Mouse (Mus musculus) liver, embryonic 14.5 days (tissue): ENCODE results near the gene Hccs. TPM values are rescaled to one million over a fixed set of nuclear protein-coding genes. Genes with fewer than 3 reads are reported as not detected.

Experiments
- ATAC-seq: fragments of 200-750 bp; cut with Nextera tagmentation; 2 replicates; pipeline ENCODE4 v1.8.0; 2017; ENCODE audit warnings: moderate number of reproducible peaks, mild to moderate bottlenecking, moderate library complexity; ENCODE audit not compliant: insufficient read depth
- DNase-seq, 3 experiments: peaks; one replicate each; pipeline ENCODE4 v3.0.0-alpha.2; 2012 to 2013; ENCODE audit warnings: low read depth in 3 of 3, low spot score in 3 of 3
- H3K27ac ChIP-seq: fragments of 300-500 bp; sonication (generic); 2 replicates; pipeline ENCODE4 v1.5.1; 2014; ENCODE audit warnings: moderate library complexity, mild to moderate bottlenecking, control low read depth, inconsistent platforms
- H3K27me3 ChIP-seq: fragments of 300-500 bp; sonication (generic); 2 replicates; pipeline ENCODE4 v1.6.1; 2014; ENCODE audit warnings: mild to moderate bottlenecking, low read length, moderate library complexity; ENCODE audit not compliant: control insufficient read depth, insufficient read depth
- H3K36me3 ChIP-seq: fragments of 300-500 bp; sonication (generic); replicated peaks from 2 replicates; pipeline ENCODE4 v1.6.1; 2014; ENCODE audit warnings: low read depth; ENCODE audit not compliant: control insufficient read depth, insufficient read depth
- H3K4me1 ChIP-seq, 2 experiments: fragments of 200-500 bp in 1 of 2; fragments of 300-500 bp in 1 of 2; sonication (generic) in 1 of 2; replicated peaks; 2 replicates each; pipeline ENCODE4 v1.6.1; 2012 to 2014; ENCODE audit warnings: antibody characterized with exemption in 1 of 2, inconsistent platforms in 1 of 2, low read length in 1 of 2; ENCODE audit not compliant: control insufficient read depth in 2 of 2, insufficient read depth in 2 of 2
- H3K4me2 ChIP-seq: fragments of 300-500 bp; sonication (generic); 2 replicates; pipeline ENCODE4 v1.6.1; 2014; ENCODE audit warnings: low read depth, mild to moderate bottlenecking, control low read depth, moderate library complexity
- H3K4me3 ChIP-seq, 2 experiments: fragments of 200-500 bp in 1 of 2; fragments of 300-500 bp in 1 of 2; sonication (generic) in 1 of 2; 2 replicates each; pipeline ENCODE4 v1.5.1; 2012 to 2014; ENCODE audit warnings: low read depth in 2 of 2, low read length in 2 of 2, mild to moderate bottlenecking in 2 of 2, control low read depth in 1 of 2, inconsistent platforms in 1 of 2, moderate library complexity in 1 of 2; ENCODE audit not compliant: insufficient read depth in 1 of 2
- H3K9ac ChIP-seq: fragments of 300-500 bp; sonication (generic); replicated peaks from 2 replicates; pipeline ENCODE4 v1.6.1; 2014; ENCODE audit warnings: mild to moderate bottlenecking, control low read depth, moderate library complexity
- H3K9me3 ChIP-seq: fragments of 300-500 bp; sonication (generic); 2 replicates; pipeline ENCODE4 v1.6.1; 2016; ENCODE audit warnings: low read length, mixed read lengths; ENCODE audit not compliant: control insufficient read depth
- CTCF ChIP-seq: IDR thresholded peaks from 2 replicates; pipeline ENCODE4 v1.5.1; 2016; ENCODE audit warnings: antibody characterized with exemption, low read depth, control low read depth
- EP300 ChIP-seq: IDR thresholded peaks from 2 replicates; pipeline ENCODE4 v1.6.1; 2016; ENCODE audit warnings: antibody characterized with exemption, low read depth
- WGBS: fragments of 180-500 bp; shearing (Covaris S2); extraction: QIAGEN DNeasy Blood & Tissue Kit; methylation state at CpG from one replicate; pipeline ENCODE4 v1.1.7; 2014; ENCODE audit not compliant: insufficient replicate concordance; 5-methylcytosine and 5-hydroxymethylcytosine counted together
- polyA plus RNA-seq, 2 experiments: library from polyadenylated mRNA; depleted of rRNA in 1 of 2; stranded (reverse) in 1 of 2; unstranded in 1 of 2; fragments of >200 nt; fragmentation: Nextera tagmentation in 1 of 2; extraction: Ambion mirVana in 1 of 2; gene quantifications; 2 replicates each; pipeline versions ENCODE4 v1.2.1 to v1.2.3; 2012 to 2014

Gene Hccs
- polyA plus RNA-seq, 2 experiments: 5.8 to 11.0 TPM

DNA sequence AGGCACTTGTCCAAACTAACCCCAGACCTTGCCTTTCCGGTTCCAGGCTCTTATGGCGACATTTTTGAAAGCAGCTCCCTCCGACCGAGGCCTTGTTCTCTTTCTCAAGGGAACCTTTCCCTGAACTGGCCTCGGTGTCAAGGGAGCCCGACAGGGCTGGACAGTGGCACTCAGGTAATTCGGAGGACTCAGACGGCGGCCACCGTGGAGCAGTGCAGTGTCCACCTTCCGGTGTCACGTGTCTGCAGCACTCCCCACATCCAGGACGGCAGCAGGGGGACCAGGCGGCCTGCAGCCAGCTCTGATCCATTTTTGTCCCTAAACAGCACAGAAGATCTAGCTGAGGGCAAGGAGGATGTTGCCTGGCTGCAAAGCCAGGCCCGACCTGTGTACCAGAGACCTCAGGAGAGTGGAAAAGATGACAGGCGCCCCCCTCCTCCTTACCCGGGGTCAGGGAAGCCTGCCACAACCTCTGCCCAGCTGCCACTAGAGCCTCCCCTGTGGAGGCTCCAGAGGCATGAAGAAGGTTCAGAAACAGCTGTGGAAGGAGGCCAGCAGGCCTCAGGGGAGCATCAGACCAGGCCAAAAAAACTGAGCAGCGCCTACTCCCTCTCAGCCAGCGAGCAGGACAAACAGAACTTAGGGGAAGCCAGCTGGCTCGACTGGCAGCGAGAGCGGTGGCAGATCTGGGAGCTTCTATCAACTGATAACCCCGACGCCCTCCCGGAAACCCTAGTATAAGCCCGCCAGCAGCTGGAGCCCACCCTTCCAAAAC lies 17.7 kb downstream of the Hccs start:
- no peaks in the 10 kb centered on the region for H3K9me3 ChIP-seq
- 68% methylated on average over 22 of the region's 26 CpGs for WGBS
- no peaks in the 10 kb centered on the region for H3K36me3 ChIP-seq
- no peak overlapping the region for H3K4me3 ChIP-seq
- H3K4me2 ChIP-seq: no peak overlapping the region
- no peaks in the 10 kb centered on the region for H3K4me1 ChIP-seq
- TF ChIP-seq CTCF (no peak), EP300 (no peak)
- no peak; the same call in 1 of the 2 replicates for ATAC-seq
- no peak overlapping the region for H3K9ac ChIP-seq
- H3K27me3 ChIP-seq: no peaks in the 10 kb centered on the region
- no peak overlapping the region for H3K27ac ChIP-seq
- no peak for DNase-seq

DNA sequence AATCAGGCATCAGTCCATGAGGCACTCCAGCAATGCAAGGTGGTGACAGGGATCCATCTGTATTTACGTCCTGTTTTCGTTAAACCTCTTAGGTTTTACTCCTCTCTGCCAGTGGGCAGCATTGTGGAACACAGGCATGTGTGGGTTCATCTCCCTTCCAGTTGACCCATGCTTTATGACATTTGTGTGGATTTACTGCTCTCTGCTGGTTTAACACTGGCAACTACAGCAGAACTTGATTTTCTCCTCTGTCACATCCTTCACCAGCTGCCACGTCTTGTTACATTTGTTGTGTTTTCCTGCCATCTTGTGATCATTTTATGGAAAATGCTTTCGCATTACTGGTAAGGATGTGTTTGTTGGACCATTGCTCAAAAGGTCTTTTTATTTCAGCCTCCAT lies 20.6 kb downstream of the Hccs start:
- no peak overlapping the region for H3K27ac ChIP-seq
- H3K4me3 ChIP-seq: no peak overlapping the region
- H3K9me3 ChIP-seq: no peaks in the 10 kb centered on the region
- no peaks in the 10 kb centered on the region for H3K36me3 ChIP-seq
- no peak for TF ChIP-seq EP300
- TF ChIP-seq CTCF: peak; percentile 33
- H3K4me2 ChIP-seq: no peak overlapping the region
- ATAC-seq (no peak), DNase-seq (no peak)
- 71% methylated on average over 4 of the region's 4 CpGs for WGBS
- no peaks in the 10 kb centered on the region for H3K27me3 ChIP-seq
- no peak overlapping the region for H3K9ac ChIP-seq
- H3K4me1 ChIP-seq: no peaks in the 10 kb centered on the region

DNA sequence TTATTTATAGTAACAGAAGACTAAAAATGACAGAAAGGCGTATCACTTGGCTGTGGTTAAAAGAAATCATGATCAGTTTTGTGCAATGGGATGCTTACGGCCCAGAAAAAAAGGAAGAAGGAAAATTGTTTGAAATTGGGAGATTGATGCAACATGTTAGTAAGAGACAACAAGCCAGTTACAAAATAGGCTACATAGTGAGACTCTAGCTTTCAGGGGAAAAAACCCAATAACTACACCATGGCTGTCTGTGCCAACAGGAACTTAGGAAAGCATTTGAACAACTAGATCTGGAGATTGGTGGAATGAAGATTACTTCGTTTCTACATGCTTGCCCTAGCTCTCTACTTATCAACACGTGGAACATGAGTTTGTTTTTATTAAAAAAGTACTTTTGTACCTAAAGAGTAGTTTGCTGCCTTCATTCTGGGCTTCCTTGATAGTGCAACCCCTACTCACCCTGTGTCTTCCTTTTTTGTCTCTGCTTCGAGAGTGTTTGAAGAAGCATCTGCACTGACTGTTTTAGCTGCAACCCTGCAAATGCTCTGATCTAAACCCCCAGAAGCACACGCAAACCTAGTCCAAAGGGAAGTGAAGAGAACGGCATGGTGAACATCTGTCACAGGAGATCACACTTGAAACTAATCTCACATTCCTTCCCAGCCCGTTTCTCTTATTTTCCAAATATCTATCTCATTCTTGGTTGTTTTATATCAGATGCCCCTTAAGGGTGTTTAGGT lies 56.6 kb downstream of the Hccs start:
- ATAC-seq (no peak), DNase-seq (no peak)
- Histone ChIP-seq H3K27ac (no peak overlapping the region), H3K4me1 (no peaks in the 10 kb centered on the region), H3K9me3 (no peaks in the 10 kb centered on the region), H3K36me3 (no peaks in the 10 kb centered on the region), H3K27me3 (no peaks in the 10 kb centered on the region), H3K9ac (no peak overlapping the region), H3K4me2 (no peak overlapping the region), H3K4me3 (no peak overlapping the region)
- TF ChIP-seq CTCF: no peak
- no peak for TF ChIP-seq EP300
- 52% methylated on average over 8 of the region's 8 CpGs for WGBS

DNA sequence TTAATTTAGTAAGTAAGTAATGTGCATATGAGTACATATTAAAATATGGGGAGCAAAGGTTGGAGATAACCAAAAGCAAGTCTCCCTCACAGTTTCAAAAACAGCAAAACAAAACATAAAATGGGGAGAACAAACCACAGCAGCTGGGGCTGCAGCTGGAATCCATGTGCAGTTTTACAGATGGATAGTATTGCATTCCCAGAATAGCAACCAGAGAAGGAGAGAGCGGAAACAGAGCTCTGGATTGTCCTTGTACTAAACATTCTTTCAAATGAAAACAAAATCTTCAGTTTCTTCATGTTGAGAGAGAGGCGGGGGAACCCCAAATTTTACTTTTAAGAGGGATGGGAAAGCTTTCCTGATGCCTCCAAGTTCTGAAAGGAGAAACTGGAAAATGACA lies 58.0 kb downstream of the Hccs start:
- H3K36me3 ChIP-seq: no peaks in the 10 kb centered on the region
- H3K9ac ChIP-seq: no peak overlapping the region
- H3K4me1 ChIP-seq: no peaks in the 10 kb centered on the region
- WGBS: 53% methylated on average over 2 of the region's 2 CpGs
- TF ChIP-seq CTCF: no peak
- no peak for TF ChIP-seq EP300
- no peak overlapping the region for H3K4me2 ChIP-seq
- H3K27me3 ChIP-seq: no peaks in the 10 kb centered on the region
- DNase-seq (no peak), ATAC-seq (no peak)
- H3K27ac ChIP-seq: no peak overlapping the region
- H3K4me3 ChIP-seq: no peak overlapping the region
- no peaks in the 10 kb centered on the region for H3K9me3 ChIP-seq

DNA sequence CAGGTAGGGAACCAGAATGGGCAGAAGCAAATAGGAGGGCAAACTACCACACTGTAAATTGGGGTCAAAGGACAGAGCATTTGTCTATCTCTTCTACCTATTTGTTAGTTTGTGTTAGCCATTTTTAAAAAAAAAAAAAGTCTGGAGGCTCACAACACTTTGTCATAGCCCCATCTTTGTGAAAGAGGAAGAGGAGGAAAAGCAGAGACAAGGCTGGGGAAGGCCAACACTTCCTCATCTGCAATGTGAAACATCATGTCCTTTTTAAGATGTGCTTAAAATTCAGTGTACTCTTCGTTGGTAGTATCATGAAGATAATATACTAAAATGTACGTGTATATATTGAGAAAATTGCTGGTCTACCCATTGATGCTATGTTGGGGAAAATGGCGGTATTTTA lies 59.1 kb downstream of the Hccs start:
- ATAC-seq: no peak
- DNase-seq: no peak
- 61% methylated on average over 3 of the region's 3 CpGs for WGBS
- no peak overlapping the region for H3K9ac ChIP-seq
- H3K9me3 ChIP-seq: no peaks in the 10 kb centered on the region
- no peaks in the 10 kb centered on the region for H3K4me1 ChIP-seq
- no peak overlapping the region for H3K4me3 ChIP-seq
- no peaks in the 10 kb centered on the region for H3K27me3 ChIP-seq
- no peak overlapping the region for H3K4me2 ChIP-seq
- no peak for TF ChIP-seq CTCF
- H3K36me3 ChIP-seq: no peaks in the 10 kb centered on the region
- no peak overlapping the region for H3K27ac ChIP-seq
